In the genomic region with DNA sequence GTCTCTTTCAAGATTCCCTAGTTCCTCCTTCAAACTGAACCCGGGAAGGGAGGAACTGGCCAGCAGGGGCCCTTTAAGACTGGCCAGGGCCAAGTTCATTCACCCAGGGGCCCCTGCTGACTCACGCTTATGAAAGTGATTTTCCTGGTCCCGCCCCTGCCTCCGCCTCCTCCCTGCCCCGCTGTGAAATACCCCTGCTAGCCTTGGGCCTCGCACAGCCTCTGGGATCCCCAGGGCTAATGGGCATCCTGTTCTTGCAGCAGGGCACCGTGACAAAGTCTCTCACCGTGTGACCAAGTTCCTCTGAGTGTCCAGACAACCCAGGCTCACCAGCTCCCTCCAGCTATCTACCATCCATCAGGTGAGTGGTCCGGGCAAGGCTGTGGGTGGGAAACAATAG, we compare ENCODE assay signal across 1 mouse cellular context.
TF ChIP-seq lines count a peak whose summit lies in the region.

No protein-coding gene starts in this region.

TF ChIP-seq in CH12.LX, 34 proteins besides CTCF, POLR2A, EP300 and RAD21 (continued from another document):
- TF ChIP-seq MAZ (IDR thresholded peaks at IDR 0.05; ENCODE audit: low read depth, low read length) (peak; percentile 70; the same call in 1 of the 2 replicates), JUN (IDR thresholded peaks at IDR 0.05; ENCODE audit: insufficient read depth, low read depth, low read length) (no peak), USF1 (IDR thresholded peaks at IDR 0.05; ENCODE audit: low read depth, low read length) (no peak), BHLHE40 (IDR thresholded peaks at IDR 0.05; ENCODE audit: low read depth, low read length) (peak; percentile 76), TBP (conservative IDR thresholded peaks at IDR 0.05; ENCODE audit: low read depth, low read length) (peak; percentile 86), SIN3A (IDR thresholded peaks at IDR 0.05; ENCODE audit: low read length) (peak; percentile 29; the same call in 1 of the 2 replicates), SMC3 (IDR thresholded peaks at IDR 0.05; ENCODE audit: low read depth, low read length) (no peak), POLR2AphosphoS2 (IDR thresholded peaks at IDR 0.05; ENCODE audit: low read depth, low read length) (no peak)
